Mouse (Mus musculus) lung, postnatal 10 days (tissue): Measurements from ENCODE around the gene Klk1.

Experiments
- DNase-seq: peaks from one replicate; pipeline ENCODE4 v3.0.0; 2021

Klk1 gene

DNA sequence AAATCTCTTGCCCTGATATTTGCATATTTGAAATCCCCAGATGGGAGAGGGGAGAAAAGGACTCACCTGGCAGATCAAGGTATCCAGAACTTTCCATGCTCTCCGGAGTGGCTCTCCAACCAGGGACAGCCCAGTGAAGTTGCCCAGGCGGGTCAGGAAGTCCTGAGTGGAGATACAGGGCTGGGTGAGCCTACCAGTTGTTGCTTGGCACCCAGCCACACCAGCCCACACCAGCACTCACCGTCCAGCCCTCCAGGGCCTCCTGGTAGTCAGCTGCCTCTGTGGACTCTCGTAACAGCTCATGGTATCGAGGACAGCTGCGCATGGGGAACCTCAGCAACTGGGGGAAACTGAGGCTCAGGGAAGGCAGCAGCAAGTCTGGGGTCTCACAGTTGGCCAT, 29.8 kb downstream of the Klk1 start:
- DNase-seq: no peak

DNA sequence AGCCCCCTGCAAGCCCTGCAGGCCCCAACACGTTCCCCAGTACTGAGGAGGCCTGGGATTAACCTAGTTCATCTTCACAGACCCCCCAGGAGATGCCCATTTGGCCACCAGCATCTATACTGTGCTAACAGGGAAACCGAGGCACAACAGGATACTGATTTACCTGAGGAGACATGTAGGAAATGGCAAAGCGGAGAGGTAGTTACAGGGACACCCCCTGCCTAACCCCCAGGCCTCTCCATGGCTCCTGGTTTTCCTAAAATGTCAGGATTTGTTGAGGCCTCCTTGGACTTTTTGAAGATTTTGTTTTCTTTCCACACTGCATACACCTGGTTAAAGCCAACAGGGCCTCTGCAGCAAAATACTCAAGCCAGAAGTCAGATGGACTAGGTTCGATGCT, 32.1 kb downstream of the Klk1 start, which contains the start of gene Acp4:
TSS of gene Acp4 (minus strand) at position 101 of the 400 bp plus-strand sequence.
- no peak for DNase-seq

DNA sequence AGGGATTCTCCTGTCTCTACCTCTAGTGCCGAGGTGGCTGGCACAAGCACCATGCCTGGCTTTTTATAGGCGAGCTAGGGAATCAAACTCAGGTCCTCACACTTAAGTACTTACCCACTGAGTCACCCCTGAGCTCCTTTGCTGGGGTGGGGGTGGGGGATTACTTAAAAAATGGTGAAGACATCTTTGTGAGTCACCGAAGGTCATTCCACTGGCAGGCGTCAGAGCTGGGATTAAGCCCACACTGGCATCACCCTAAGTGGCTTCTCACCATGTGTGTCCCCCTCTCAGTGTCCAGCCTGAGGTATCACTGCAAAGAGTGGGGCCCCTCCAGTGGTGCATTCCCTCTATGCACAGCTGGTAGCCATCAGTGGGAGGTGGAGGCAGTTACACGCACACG, 35.2 kb downstream of the Klk1 start:
- DNase-seq: no peak

DNA sequence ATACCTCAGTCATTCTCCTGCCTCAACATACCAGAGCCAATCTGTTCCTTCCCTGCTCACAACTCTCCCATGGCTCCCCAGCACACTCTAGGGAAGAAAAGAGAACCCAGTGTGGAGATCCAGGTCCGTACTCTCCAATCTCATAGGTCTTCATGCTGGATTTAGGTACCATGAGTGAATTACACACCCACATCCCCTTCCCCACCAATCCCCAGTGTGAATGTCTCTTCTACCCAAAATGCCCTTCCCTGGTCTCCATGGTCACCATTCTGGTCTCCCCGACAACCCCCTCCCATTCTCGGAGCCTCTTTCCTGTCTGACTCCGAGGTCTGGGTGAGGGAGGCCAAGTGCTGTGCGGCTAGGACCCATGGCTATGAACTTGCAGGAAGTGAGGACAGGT, 36.0 kb downstream of the Klk1 start, which contains the start of gene Gm15517:
TSS of gene Gm15517 (plus strand) at position 301 of the 400 bp plus-strand sequence.
- no peak for DNase-seq

DNA sequence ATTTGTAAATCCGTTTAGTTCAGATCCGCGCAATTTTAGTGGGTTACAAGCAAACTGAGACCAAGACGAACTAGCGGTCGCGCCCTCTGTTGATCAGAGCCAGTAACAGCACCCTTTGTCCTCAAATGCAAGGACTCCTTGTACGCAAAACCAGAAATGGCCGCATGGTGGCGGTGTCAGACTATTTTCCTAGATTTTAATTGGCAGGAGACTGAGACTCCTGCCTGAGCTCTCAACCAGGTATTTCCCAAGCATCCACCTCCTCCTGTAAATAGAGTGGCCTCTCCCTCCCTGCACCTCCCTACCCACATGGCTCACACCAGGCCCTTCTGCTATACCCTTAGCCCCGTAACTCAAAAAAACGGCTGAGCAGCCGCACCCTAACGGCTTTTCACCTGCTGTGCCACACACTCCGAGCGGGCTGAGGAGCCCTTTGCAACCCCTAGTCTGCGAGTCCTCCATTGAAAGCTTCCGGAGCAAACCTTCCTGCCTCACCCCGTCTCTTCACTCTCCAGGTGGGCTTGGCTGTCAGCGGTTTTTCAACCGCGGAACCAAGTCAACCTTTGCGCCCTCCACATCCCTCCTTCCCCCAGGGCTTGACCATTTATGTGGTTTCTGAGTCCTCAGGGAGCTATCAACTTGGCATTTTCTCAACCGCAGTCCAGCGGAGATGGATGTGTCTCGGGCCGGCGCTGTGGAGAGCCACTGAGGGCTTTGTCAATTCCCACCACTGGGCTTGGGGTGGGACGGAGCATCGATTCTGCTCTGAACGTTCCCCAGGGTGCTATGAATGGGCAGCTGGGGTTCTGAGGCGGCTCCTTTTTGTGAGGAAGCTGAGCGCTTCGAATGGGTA, 37.9 kb downstream of the Klk1 start:
- peak; percentile 94 for DNase-seq

DNA sequence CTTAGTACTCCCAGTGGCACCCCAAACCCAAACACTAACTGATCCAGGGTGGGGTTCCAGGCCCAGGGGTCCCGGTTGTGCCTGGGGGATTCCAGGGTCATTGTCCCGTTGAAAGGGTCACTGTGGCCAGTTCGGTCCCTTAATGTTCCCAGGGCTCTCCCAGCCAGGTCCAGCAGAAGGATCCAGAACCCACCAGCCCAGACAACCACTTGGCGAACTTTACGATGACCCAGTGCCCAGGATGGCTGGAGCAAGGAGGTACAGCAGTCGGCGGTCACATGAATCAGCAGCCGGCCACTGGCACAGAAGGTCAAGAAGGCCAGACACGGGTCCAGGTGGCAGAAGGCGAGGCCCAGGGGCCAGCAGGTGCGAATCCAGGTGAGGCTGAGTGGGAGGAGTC, 43.0 kb downstream of the Klk1 start:
- DNase-seq: no peak

DNA sequence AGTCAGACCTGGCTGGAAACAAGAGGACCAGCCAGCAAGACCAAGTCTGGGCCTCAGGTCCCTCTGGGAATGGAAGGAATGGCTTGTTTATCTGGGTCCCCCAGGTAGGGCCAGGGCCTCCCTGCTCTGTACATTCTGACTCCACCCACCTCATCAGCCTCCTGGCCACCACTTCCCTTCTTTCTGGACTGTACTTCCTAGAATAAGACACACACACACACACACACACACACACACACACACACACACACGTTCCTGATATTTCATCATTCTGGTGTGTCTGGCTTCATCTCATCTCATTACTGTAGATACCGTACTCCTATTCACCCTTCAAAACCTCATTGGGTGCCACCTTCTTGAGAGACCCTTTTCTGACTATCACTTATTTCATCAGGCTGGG, 44.2 kb downstream of the Klk1 start:
- no peak for DNase-seq

DNA sequence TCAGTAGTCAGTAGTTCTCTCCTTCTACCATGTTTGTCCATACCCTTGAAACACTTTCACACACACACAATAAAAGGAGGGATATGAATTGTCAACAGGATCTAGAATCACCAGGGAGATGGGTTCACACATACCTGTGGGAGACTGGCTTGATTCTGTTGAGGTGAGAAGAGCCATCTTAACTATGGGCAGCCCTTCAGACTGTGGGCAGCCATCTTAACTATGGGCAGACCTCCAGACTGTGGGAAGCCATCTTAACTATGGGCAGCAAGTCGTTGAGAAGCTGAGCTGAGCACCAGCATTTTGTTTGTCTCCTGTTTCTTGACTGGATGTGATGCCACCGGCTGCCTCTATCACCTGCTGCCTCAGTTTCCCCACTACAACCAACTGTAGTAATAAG, 46.1 kb downstream of the Klk1 start:
- no peak for DNase-seq

DNA sequence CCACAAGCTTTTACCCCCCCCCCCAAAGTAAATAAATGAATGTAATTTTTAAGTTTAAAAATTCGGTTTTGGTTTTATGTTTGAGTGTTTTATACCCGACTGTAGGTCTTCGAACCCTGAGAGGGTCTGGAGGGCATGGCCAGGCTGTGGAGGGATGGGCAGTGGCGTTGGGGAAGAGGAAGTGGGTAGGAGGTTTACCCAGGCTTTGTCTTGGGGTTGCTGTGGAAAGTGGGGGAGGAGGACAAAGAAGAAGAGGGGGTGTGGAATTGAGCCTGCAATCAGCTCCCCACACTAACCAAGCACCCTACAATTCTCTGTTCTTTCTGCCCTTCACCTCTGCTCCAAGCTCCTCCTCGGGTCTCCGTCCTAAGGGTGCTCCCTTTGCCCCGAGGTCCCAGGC, 47.4 kb downstream of the Klk1 start:
- no peak for DNase-seq

DNA sequence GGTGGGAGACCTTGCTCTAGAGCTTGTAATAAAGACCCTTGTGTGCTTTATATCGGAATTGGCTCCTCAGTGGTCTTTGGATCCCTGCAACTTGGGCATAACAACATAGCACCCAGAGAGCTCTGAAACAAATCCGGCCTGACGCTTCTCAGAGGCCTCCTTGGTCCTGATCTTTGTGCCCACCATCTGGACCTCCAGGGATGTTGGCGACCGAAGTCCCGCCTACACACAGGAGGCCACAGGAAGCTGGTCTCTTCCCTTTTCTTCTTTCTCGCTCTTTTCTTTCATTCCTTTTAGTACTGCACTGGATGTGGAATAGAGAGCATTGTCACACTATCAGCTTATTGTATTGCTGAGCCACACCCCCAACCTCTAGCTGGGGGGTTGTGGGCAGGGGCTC, 48.3 kb downstream of the Klk1 start:
- no peak for DNase-seq

DNA sequence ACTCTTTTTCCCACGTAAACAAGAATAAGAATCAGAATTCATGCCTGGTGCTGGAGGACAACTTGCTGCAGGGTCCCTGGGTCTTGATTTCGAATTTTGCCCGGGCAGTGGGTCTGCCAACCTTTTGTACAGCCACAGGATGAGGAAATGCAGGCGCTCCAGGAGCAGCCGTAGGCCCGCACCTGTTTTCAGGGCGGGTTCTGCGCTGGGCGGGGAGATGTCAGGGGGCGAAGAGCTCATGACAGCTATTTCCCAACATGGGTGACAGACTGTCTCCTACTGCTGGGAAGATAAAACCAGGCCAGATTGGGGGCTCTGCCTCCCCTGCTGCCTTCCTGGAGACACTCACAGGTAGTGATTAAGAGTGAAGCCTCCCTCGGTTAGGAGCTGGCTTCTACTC, 48.9 kb downstream of the Klk1 start:
- DNase-seq: no peak

DNA sequence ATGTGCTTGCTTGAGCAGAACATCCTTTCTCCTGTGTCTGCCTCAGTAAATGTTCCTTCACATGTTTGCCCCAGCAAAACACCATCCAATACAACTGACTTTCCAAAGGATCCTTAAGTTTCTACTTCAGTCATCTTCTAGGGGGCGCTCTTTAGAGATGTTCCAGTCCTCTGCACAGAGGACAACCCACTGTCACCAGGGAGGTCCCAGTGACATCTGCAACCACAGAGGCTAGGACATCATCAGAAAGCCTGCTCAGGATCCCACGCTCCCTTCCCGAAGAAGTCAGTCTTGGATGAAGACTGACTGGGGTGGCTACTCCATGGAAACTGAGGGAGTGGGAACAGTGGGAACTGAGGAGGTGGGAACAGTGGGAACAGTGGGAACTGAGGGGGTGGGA, 50.4 kb downstream of the Klk1 start:
- no peak for DNase-seq

DNA sequence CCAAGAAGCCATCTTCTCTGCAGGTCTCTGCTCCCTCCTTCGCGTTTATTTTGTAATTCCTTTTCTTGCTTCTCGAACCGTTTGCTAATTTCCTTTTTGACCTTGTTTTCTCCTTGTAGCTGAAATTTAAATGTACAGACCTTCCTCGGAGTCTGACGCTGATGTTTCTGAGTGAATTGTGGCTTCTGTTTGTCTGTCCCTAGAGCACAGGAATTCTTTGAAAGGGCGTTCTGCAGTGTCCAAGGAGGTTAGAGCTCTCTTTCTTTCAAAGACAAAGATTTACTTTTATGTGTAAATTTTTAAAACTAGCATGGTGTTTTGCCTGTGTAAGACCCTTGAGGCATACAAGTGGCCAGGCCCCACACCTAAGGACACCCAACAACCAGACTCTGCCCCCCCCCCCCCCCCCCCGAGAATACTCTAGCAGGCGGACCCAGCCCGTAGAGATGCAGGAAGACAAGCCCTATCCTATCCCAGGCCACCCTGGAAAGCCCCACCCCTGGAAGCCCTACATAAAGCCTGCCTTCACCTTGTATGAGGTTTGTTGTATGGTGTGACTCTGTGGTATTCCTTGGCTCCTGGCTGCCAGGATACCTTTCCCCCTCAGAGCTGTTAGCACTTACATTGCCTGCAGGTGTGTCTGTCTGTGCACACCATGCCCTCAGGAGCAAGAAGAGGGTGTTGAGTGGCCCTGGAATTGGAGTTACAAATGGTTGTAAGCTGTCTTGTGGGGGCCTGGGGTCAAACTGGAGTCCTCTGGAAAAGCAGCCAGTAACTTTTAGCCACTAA, 51.5 kb downstream of the Klk1 start:
- no peak for DNase-seq

DNA sequence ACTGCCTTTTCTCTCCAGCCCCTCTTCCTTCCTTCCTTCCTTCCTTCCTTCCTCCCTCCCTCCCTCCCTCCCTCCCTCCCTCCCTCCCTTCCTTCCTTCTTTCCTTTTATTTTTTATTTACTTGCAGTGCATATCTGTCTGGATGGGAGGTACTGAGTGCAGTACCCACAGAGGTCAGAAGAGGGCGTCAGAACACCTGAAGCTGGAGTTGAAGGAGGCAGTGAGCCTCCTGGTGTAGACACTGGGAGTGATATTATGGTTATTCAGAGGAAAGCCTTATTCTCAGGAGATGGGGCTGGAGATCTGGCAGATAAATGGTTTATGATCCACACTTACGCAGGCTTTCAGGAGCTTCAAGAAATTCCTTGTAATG, 52.1 kb downstream of the Klk1 start:
- DNase-seq: no peak
